Mouse (Mus musculus): ENCODE measurements around the gene Zc3h12c. TPM values are rescaled to one million over a fixed set of nuclear protein-coding genes. Genes with fewer than 3 reads are reported as not detected.
A peak's percentile ranks its signal among the peaks of the same experiment; 100 is the strongest.

The Zc3h12c gene
- polyA plus RNA-seq (2016; fragmentation: Nextera tagmentation; extraction: Ambion mirVana), result 3.8 and 4.4 TPM in 2 replicates

DNA sequence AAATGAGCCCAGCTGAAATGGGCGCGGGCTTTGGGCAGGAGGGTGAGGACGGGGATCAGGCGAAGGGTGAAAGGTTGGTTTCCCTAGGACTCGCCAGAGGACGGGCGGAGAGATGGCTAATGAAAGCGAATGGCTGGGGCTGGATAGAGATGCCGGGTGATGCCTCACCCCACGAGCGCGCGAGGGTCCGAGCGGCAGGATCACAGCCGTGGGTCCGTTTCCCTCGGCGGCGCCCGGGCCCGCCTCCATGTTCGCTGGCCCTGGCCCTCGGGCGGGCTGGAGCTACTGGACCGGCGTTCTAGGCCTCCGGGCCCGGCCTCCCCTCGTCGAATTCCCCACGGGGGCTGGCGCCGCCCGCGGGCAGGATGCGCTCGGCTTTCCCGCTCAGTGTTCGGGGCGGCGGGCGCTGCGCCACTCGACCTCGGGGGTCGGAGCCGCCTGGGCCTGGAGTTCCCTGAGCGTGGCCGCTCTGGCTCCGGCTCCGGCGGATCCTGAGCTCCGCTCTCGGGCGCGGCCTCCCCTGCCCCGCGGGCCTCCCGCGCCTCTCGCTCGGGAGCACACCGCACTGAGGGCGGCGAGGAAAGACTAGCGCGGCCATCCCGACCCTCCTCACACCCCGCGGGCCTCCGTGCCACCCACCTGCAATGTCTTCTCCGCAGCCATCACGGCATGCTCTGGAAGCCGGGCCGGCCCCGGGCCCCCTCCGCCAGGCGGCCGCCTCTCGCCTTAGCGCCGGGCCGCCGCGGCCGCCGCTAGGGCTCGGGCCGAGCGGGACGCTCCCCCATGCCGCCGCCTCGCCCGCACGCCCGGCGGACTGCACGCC, at the start of gene Zc3h12c:
Zc3h12c (minus strand) TSS at position 710 of the 823 bp plus-strand sequence.
- Histone ChIP-seq H3K36me3 (replicated peaks) (no peaks in the 10 kb centered on the region), H3K27ac (replicated peaks) (peak within 1 kb of the TSS; percentile 97), H3K9me3 (no peaks in the 10 kb centered on the region), H3K27me3 (replicated peaks; ENCODE audit: low read depth, poor library complexity, severe bottlenecking) (peaks cover 34% of the 10 kb centered on the region), H3K4me1 (peaks cover 19% of the 10 kb centered on the region), H3K4me3 (peak within 1 kb of the TSS; percentile 90)
- DNase-seq (ENCODE audit: low spot score), result peak; percentile 77
- WGBS, result under 1% methylated on average over 100 of the region's 100 CpGs

- Histone ChIP-seq H3K27ac (replicated peaks) (no peak overlapping the region), H3K36me3 (replicated peaks) (no peaks in the 10 kb centered on the region), H3K27me3 (replicated peaks; ENCODE audit: low read depth, poor library complexity, severe bottlenecking) (no peaks in the 10 kb centered on the region), H3K4me1 (no peaks in the 10 kb centered on the region), H3K9me3 (no peaks in the 10 kb centered on the region), H3K4me3 (no peak overlapping the region)
- 76% methylated on average over 4 of the region's 4 CpGs for WGBS
- no peak for DNase-seq (ENCODE audit: low spot score)
These were observed 49.3 kb upstream of the Zc3h12c start for GRCm38 (mm10) chr9:52217636-52218035.

GRCm38 (mm10) chr9:52215291-52215690, 46.9 kb upstream of the Zc3h12c start:
- no peak for DNase-seq (ENCODE audit: low spot score)
- WGBS, result 83% methylated on average over 3 of the region's 3 CpGs
- H3K36me3 ChIP-seq (replicated peaks), result no peaks in the 10 kb centered on the region
- no peak overlapping the region for H3K4me3 ChIP-seq
- no peaks in the 10 kb centered on the region for H3K27me3 ChIP-seq (replicated peaks; ENCODE audit: low read depth, poor library complexity, severe bottlenecking)
- no peaks in the 10 kb centered on the region for H3K9me3 ChIP-seq
- no peak overlapping the region for H3K27ac ChIP-seq (replicated peaks)
- no peaks in the 10 kb centered on the region for H3K4me1 ChIP-seq

- DNase-seq (ENCODE audit: low spot score), result no peak
- Histone ChIP-seq H3K27ac (replicated peaks) (no peak overlapping the region), H3K4me3 (no peak overlapping the region), H3K27me3 (replicated peaks; ENCODE audit: low read depth, poor library complexity, severe bottlenecking) (no peaks in the 10 kb centered on the region), H3K9me3 (no peaks in the 10 kb centered on the region), H3K36me3 (replicated peaks) (no peaks in the 10 kb centered on the region), H3K4me1 (no peaks in the 10 kb centered on the region)
- 88% methylated on average over 6 of the region's 6 CpGs for WGBS
These were observed 44.0 kb upstream of the Zc3h12c start for GRCm38 (mm10) chr9:52212416-52212815.

DNA sequence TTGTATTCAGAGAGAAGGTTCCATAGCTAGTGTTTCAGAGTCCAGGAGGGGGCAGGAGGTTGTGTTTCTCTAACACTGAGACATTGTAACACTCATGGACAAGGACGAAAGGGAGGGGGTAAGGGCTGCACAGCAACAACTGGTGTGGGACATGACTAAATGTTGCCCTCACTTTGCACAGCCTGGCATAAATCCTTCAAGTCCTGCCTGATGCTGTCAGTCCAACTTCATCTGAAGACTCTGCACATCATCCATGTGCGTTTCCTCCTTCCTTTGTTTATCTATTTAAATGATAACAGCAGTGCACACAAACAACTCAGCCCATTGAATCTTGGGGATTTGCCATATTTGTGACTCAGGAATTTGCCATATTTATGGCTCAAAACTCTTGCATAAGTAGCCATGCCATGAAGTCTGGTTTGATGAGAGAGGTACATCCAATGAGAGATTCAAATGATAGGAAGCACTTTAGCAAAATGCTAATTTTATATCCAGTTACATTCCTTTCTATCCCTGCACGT, 40.2 kb upstream of the Zc3h12c start:
- no peaks in the 10 kb centered on the region for H3K27me3 ChIP-seq (replicated peaks; ENCODE audit: low read depth, poor library complexity, severe bottlenecking)
- no peak for DNase-seq (ENCODE audit: low spot score)
- no peaks in the 10 kb centered on the region for H3K9me3 ChIP-seq
- 82% methylated on average over 3 of the region's 3 CpGs for WGBS
- no peaks in the 10 kb centered on the region for H3K4me1 ChIP-seq
- H3K27ac ChIP-seq (replicated peaks), result no peak overlapping the region
- no peaks in the 10 kb centered on the region for H3K36me3 ChIP-seq (replicated peaks)
- H3K4me3 ChIP-seq, result no peak overlapping the region

GRCm38 (mm10) chr9:52203189-52203588, 34.8 kb upstream of the Zc3h12c start:
- H3K36me3 ChIP-seq (replicated peaks), result no peaks in the 10 kb centered on the region
- H3K4me3 ChIP-seq, result no peak overlapping the region
- WGBS, result 84% methylated on average over 4 of the region's 4 CpGs
- no peak for DNase-seq (ENCODE audit: low spot score)
- H3K27ac ChIP-seq (replicated peaks), result no peak overlapping the region
- no peaks in the 10 kb centered on the region for H3K4me1 ChIP-seq
- no peaks in the 10 kb centered on the region for H3K27me3 ChIP-seq (replicated peaks; ENCODE audit: low read depth, poor library complexity, severe bottlenecking)
- H3K9me3 ChIP-seq, result no peaks in the 10 kb centered on the region

DNA sequence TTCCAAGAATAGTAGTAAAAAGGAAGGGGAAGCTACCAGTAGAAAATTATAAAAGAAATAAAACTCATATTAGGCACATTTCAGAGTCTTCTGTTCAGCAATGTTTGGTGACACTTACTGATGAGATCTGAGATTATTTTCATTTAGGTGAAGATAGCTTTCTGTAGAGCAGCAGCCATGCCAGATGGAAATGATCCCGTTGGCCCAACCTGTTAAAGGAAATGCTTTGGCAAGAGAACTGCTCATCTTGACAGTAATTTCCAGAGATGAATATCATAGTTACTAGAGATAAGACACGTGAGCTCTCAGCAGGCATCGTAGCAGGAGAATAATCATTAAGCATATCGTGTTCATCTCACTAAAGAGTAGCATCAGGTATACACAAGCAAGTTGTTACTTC, 31.9 kb upstream of the Zc3h12c start:
- Histone ChIP-seq H3K27ac (replicated peaks) (no peak overlapping the region), H3K36me3 (replicated peaks) (no peaks in the 10 kb centered on the region), H3K27me3 (replicated peaks; ENCODE audit: low read depth, poor library complexity, severe bottlenecking) (no peaks in the 10 kb centered on the region), H3K9me3 (no peaks in the 10 kb centered on the region), H3K4me3 (no peak overlapping the region), H3K4me1 (no peaks in the 10 kb centered on the region)
- DNase-seq (ENCODE audit: low spot score), result no peak
- 86% methylated on average over 4 of the region's 4 CpGs for WGBS

GRCm38 (mm10) chr9:52195853-52196252, 27.5 kb upstream of the Zc3h12c start:
- no peak overlapping the region for H3K27ac ChIP-seq (replicated peaks)
- 88% methylated on average over 3 of the region's 3 CpGs for WGBS
- no peaks in the 10 kb centered on the region for H3K4me1 ChIP-seq
- DNase-seq (ENCODE audit: low spot score), result no peak
- H3K36me3 ChIP-seq (replicated peaks), result no peaks in the 10 kb centered on the region
- no peaks in the 10 kb centered on the region for H3K9me3 ChIP-seq
- no peaks in the 10 kb centered on the region for H3K27me3 ChIP-seq (replicated peaks; ENCODE audit: low read depth, poor library complexity, severe bottlenecking)
- no peak overlapping the region for H3K4me3 ChIP-seq

GRCm38 (mm10) chr9:52193851-52194250, 25.5 kb upstream of the Zc3h12c start:
- Histone ChIP-seq H3K4me1 (peaks cover under 1% of the 10 kb centered on the region), H3K9me3 (no peaks in the 10 kb centered on the region), H3K36me3 (replicated peaks) (no peaks in the 10 kb centered on the region), H3K4me3 (no peak overlapping the region), H3K27me3 (replicated peaks; ENCODE audit: low read depth, poor library complexity, severe bottlenecking) (no peaks in the 10 kb centered on the region), H3K27ac (replicated peaks) (no peak overlapping the region)
- WGBS, result 82% methylated on average over 5 of the region's 5 CpGs
- DNase-seq (ENCODE audit: low spot score), result no peak

DNA sequence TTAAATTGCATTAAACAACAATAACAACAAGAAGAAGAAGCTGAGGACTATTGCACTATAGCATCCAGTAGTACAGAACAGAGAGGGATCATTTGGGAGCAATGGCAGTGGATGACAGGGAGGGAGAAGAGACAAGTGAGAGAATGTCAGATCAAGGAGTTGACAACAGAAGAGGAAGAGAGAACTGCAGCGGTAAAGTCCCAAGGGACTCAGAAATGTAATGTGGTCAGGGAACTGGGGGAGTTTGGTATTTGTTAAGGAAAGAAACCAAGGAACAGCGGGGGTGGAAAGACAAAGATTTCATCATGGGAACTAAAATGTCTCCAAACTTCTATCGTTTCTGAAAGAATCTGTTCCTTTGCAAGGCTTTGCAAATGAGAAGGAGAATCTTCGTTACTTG, 22.5 kb upstream of the Zc3h12c start:
- no peaks in the 10 kb centered on the region for H3K36me3 ChIP-seq (replicated peaks)
- no peak for DNase-seq (ENCODE audit: low spot score)
- 88% methylated on average over 4 of the region's 4 CpGs for WGBS
- no peak overlapping the region for H3K4me3 ChIP-seq
- H3K27ac ChIP-seq (replicated peaks), result no peak overlapping the region
- H3K4me1 ChIP-seq, result peaks cover 18% of the 10 kb centered on the region
- H3K27me3 ChIP-seq (replicated peaks; ENCODE audit: low read depth, poor library complexity, severe bottlenecking), result no peaks in the 10 kb centered on the region
- H3K9me3 ChIP-seq, result no peaks in the 10 kb centered on the region

DNA sequence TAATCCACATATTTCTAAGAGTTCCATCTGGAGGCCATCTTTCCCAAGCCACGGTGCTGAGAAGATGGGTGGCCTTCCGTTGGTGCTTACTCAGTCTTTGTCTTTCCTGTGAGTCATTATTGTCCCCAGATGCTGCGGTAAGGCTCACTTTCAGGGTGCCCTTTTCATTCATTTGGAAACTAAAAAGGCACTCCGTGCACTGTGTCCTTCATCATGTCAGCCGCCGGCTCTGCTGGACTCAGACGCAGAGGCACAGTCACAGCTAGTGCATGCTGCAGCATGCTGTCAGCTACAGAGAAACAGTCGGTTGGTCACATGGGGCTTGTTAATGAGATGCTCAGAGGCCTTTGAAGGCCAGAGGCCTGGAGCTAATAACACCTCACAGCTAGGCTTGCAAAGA, 19.7 kb upstream of the Zc3h12c start:
- Histone ChIP-seq H3K36me3 (replicated peaks) (no peaks in the 10 kb centered on the region), H3K9me3 (0 out of 2 replicates have a peak, but pooled peaks cover 2% of the 10 kb centered on the region), H3K27me3 (replicated peaks; ENCODE audit: low read depth, poor library complexity, severe bottlenecking) (no peaks in the 10 kb centered on the region), H3K4me1 (peaks cover 18% of the 10 kb centered on the region), H3K4me3 (0 out of 2 replicates have a peak overlapping the region, but pooled peaks have one; percentile 31), H3K27ac (replicated peaks) (0 out of 2 replicates have a peak overlapping the region, but pooled peaks have one; percentile 5)
- DNase-seq (ENCODE audit: low spot score), result peak; percentile 52
- 25% methylated on average over 8 of the region's 8 CpGs for WGBS

DNA sequence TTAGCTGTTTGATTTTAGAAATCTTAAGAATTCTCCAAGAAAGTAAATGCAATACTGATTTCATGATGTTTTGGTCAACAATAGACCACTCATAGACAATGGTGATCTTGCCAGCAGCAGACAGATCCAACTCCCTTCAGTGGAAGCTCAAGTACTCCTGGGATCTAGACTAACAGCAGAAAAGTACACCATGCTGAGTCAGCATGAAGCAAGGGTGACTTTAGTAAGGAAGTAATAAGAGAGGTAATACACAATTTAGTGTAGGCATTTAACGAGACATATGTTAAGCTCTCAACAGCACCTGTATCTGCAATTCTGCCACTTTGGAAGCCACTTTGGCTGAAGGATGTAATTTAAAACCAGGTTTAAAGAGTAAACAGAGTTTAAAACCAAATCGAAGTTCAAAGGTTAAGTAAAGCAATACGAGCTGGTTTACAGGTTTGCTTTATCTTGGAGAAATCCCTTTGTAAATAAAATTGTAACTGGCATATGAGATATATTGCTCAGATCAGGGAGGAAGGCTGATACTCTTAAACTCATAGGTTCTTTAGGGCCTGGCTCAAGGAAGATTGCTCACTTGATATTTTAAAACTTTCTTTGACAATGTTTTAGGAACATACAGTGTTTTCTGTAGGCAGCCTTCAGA, 18.0 kb upstream of the Zc3h12c start:
- H3K27me3 ChIP-seq (replicated peaks; ENCODE audit: low read depth, poor library complexity, severe bottlenecking), result no peaks in the 10 kb centered on the region
- H3K27ac ChIP-seq (replicated peaks), result no peak overlapping the region
- H3K4me1 ChIP-seq, result peaks cover 18% of the 10 kb centered on the region
- 0 out of 2 replicates have a peak, but pooled peaks cover 2% of the 10 kb centered on the region for H3K9me3 ChIP-seq
- 51% methylated on average over 3 of the region's 3 CpGs for WGBS
- no peak for DNase-seq (ENCODE audit: low spot score)
- H3K36me3 ChIP-seq (replicated peaks), result no peaks in the 10 kb centered on the region
- H3K4me3 ChIP-seq, result no peak overlapping the region

Measured in embryonic facial prominence, embryonic 10.5 days (tissue).